Mouse (Mus musculus): ENCODE results near the gene Cpt1c.
A peak's percentile ranks its signal among the peaks of the same experiment; 100 is the strongest.

The Cpt1c gene

GRCm38 (mm10) chr7:44962831-44963230, 11.8 kb downstream of the Cpt1c start:
- DNase-seq (ENCODE audit: low read depth, low spot score), result no peak

GRCm38 (mm10) chr7:44962337-44962736, 12.3 kb downstream of the Cpt1c start:
- DNase-seq (ENCODE audit: low read depth, low spot score), result no peak

GRCm38 (mm10) chr7:44960512-44960910, 14.1 kb downstream of the Cpt1c start:
- DNase-seq (ENCODE audit: low read depth, low spot score), result no peak

GRCm38 (mm10) chr7:44959874-44960511, 14.7 kb downstream of the Cpt1c start:
- no peak for DNase-seq (ENCODE audit: low read depth, low spot score)

- no peak for DNase-seq (ENCODE audit: low read depth, low spot score)
Observed at GRCm38 (mm10) chr7:44959281-44959680, 15.4 kb downstream of the Cpt1c start.

- peak; percentile 46 for DNase-seq (ENCODE audit: low read depth, low spot score)
Observed at GRCm38 (mm10) chr7:44958208-44958607, 16.4 kb downstream of the Cpt1c start.

- DNase-seq (ENCODE audit: low read depth, low spot score), result no peak
Observed at GRCm38 (mm10) chr7:44957183-44957835, 17.3 kb downstream of the Cpt1c start.

- DNase-seq (ENCODE audit: low read depth, low spot score), result no peak
Observed at GRCm38 (mm10) chr7:44956266-44956665, 18.4 kb downstream of the Cpt1c start.

- DNase-seq (ENCODE audit: low read depth, low spot score), result no peak
Observed at GRCm38 (mm10) chr7:44955628-44956027, 19.0 kb downstream of the Cpt1c start.

GRCm38 (mm10) chr7:44954091-44954885, 20.4 kb downstream of the Cpt1c start:
- no peak for DNase-seq (ENCODE audit: low read depth, low spot score)

- no peak for DNase-seq (ENCODE audit: low read depth, low spot score)
Observed at GRCm38 (mm10) chr7:44953561-44953960, 21.1 kb downstream of the Cpt1c start.

- peak; percentile 92 for DNase-seq (ENCODE audit: low read depth, low spot score)
Observed at GRCm38 (mm10) chr7:44952611-44953306, 21.9 kb downstream of the Cpt1c start.

GRCm38 (mm10) chr7:44951960-44952359, 22.7 kb downstream of the Cpt1c start:
- peak; percentile 51 for DNase-seq (ENCODE audit: low read depth, low spot score)

- DNase-seq (ENCODE audit: low read depth, low spot score), result no peak
Observed at GRCm38 (mm10) chr7:44949922-44950321, 24.7 kb downstream of the Cpt1c start.

- DNase-seq (ENCODE audit: low read depth, low spot score), result no peak
Observed at GRCm38 (mm10) chr7:44942904-44943303, 31.7 kb downstream of the Cpt1c start, which contains the start of gene Tsks. Gene Tsks (plus strand): TSS chr7:44943204.

GRCm38 (mm10) chr7:44938680-44939079, 36.0 kb downstream of the Cpt1c start:
- no peak for DNase-seq (ENCODE audit: low read depth, low spot score)

- peak; percentile 100 for DNase-seq (ENCODE audit: low read depth, low spot score)
Observed at GRCm38 (mm10) chr7:44929204-44930151, 45.2 kb downstream of the Cpt1c start, which contains the start of gene Ap2a1. Gene Ap2a1 (minus strand): TSS chr7:44929496.

GRCm38 (mm10) chr7:44928570-44928969, 46.1 kb downstream of the Cpt1c start:
- DNase-seq (ENCODE audit: low read depth, low spot score), result no peak

- DNase-seq (ENCODE audit: low read depth, low spot score), result peak; percentile 30
Observed at GRCm38 (mm10) chr7:44925468-44925867, 49.2 kb downstream of the Cpt1c start.

- DNase-seq (ENCODE audit: low read depth, low spot score), result no peak
Observed at GRCm38 (mm10) chr7:44922530-44922929, 52.1 kb downstream of the Cpt1c start.

GRCm38 (mm10) chr7:44919127-44919526, 55.5 kb downstream of the Cpt1c start:
- no peak for DNase-seq (ENCODE audit: low read depth, low spot score)

Measured in forelimb bud, embryonic 11.5 days (tissue).